Comparison of ENCODE assay signal across 8 mouse cellular contexts in the genomic region with DNA sequence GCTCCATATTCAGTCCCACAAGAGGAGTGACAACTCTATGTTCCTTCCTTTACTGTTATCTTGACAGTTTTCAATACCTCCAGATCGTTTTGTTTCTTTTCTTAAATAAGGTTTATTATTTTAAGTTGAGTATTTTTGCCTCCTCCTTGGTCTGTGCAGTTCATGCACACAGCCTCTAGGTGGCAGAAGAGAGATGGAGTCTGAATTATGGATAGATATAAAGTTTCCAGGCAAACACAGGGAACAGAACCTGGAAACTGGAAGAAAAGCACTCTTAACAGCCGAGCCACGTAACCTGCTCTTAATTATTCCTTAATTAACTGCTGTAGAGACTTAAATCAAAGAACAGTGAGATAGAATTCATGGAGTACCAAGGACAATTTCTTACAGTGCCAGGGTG.
A peak's percentile ranks its signal among the peaks of the same experiment; 100 is the strongest.
DNase-seq lines count a peak whose midpoint lies in the region; ATAC-seq and TF ChIP-seq lines count a peak whose summit lies in the region.
"Not testable (repeated sequence)": the region's sequence is repeated elsewhere in the genome, so short reads cannot be mapped to it uniquely, and the experiment has no call there.

No protein-coding gene starts in this region.

- not testable (repeated sequence) for H3K27ac ChIP-seq in embryonic facial prominence, embryonic 11.5 days (replicated peaks; ENCODE audit: low read depth, low read length); limb, embryonic 14.5 days (replicated peaks; ENCODE audit: low read depth, low read length); midbrain, postnatal 0 days (ENCODE audit: low read depth, low read length)

- DNase-seq in MN1 (ENCODE audit: low spot score): peak; percentile 48
- peak; percentile 31 for DNase-seq in cerebellum, adult 11 months
- DNase-seq in embryonic facial prominence, embryonic 11.5 days (ENCODE audit: low spot score): peak; percentile 55
- peak; percentile 33 for DNase-seq in heart, postnatal 4 days
- peak; percentile 26 to 63 for DNase-seq in kidney, postnatal 36 days
- peak; percentile 39 for DNase-seq in limb, embryonic 14.5 days (ENCODE audit: low spot score)
- DNase-seq in midbrain, postnatal 0 days (ENCODE audit: low spot score): peak; percentile 48
- DNase-seq in thymus, postnatal 0 days (ENCODE audit: low spot score): peak; percentile 12

- not testable (repeated sequence) for H3K4me3 ChIP-seq in embryonic facial prominence, embryonic 11.5 days (ENCODE audit: low read depth, low read length); limb, embryonic 14.5 days (replicated peaks; ENCODE audit: low read length); midbrain, postnatal 0 days (ENCODE audit: low read depth, low read length)

- not testable (repeated sequence) for H3K9me3 ChIP-seq in embryonic facial prominence, embryonic 11.5 days (replicated peaks; ENCODE audit: control insufficient read depth, low read length); limb, embryonic 14.5 days (ENCODE audit: control insufficient read depth, low read length); midbrain, postnatal 0 days (ENCODE audit: low read length)

- H3K9ac ChIP-seq in embryonic facial prominence, embryonic 11.5 days (replicated peaks; ENCODE audit: low read length); limb, embryonic 14.5 days (ENCODE audit: low read depth, low read length, severe bottlenecking); midbrain, postnatal 0 days (replicated peaks; ENCODE audit: low read length, poor library complexity, severe bottlenecking): not testable (repeated sequence)

- not testable (repeated sequence) for H3K36me3 ChIP-seq in embryonic facial prominence, embryonic 11.5 days (replicated peaks; ENCODE audit: control insufficient read depth, insufficient read depth, low read depth, low read length); limb, embryonic 14.5 days (ENCODE audit: control insufficient read depth, insufficient read depth, low read length); midbrain, postnatal 0 days (ENCODE audit: insufficient read depth, low read length)

- TF ChIP-seq POLR2A in limb, embryonic 14.5 days (IDR thresholded peaks at IDR 0.05; ENCODE audit: borderline replicate concordance, extremely low read depth, insufficient read depth, insufficient read length): not testable (repeated sequence)

- WGBS in embryonic facial prominence, embryonic 11.5 days: 26% methylated on average over 3 of the region's 3 CpGs
- 9% methylated on average over 3 of the region's 3 CpGs for WGBS in limb, embryonic 14.5 days
- 24% methylated on average over 3 of the region's 3 CpGs for WGBS in midbrain, postnatal 0 days

- H3K4me2 ChIP-seq in embryonic facial prominence, embryonic 11.5 days (ENCODE audit: low read depth, low read length); limb, embryonic 14.5 days (replicated peaks; ENCODE audit: low read depth, low read length, severe bottlenecking); midbrain, postnatal 0 days (ENCODE audit: low read depth, low read length, poor library complexity, severe bottlenecking): not testable (repeated sequence)

- H3K4me1 ChIP-seq in embryonic facial prominence, embryonic 11.5 days (ENCODE audit: control insufficient read depth, insufficient read depth, low read length); limb, embryonic 14.5 days (ENCODE audit: control insufficient read depth, insufficient read depth, low read length); midbrain, postnatal 0 days (ENCODE audit: insufficient read depth, low read length): not testable (repeated sequence)

- not testable (repeated sequence) for ATAC-seq in embryonic facial prominence, embryonic 11.5 days (replicated peaks; ENCODE audit: insufficient number of reproducible peaks, low FRiP score, low TSS enrichment, low read depth); limb, embryonic 14.5 days (ENCODE audit: low FRiP score, low read depth); midbrain, postnatal 0 days (ENCODE audit: low FRiP score)

- not testable (repeated sequence) for H3K27me3 ChIP-seq in embryonic facial prominence, embryonic 11.5 days (ENCODE audit: control insufficient read depth, insufficient read depth, low read length); limb, embryonic 14.5 days (ENCODE audit: control insufficient read depth, insufficient read depth, low read length); midbrain, postnatal 0 days (ENCODE audit: insufficient read depth, low read length)

- TF ChIP-seq CTCF in midbrain, postnatal 0 days (IDR thresholded peaks at IDR 0.05): peak; percentile 80
